Mouse (Mus musculus) gastrocnemius, postnatal 4 days (tissue): ENCODE measurements at regions not wholly inside any gene's neighbourhood (a gene's known extent, or its start where the extent isn't known, plus 50 kb on each side); places are given as distances from the start of the nearest gene placed in this dataset. TPM values are rescaled to one million over a fixed set of nuclear protein-coding genes. Genes with fewer than 3 reads are reported as not detected.

Experiments used
- DNase-seq, 2 experiments: peaks; one replicate each; pipeline ENCODE4 v3.0.0; 2021 to 2022; ENCODE audit warnings: low spot score in 2 of 2, mixed read lengths in 2 of 2
- microRNA-seq: library from miRNA; unstranded; fragments of <30 nt; microRNA quantifications from one replicate; pipeline ENCODE4 v1.2.0, GENCODE M21; 2021

- no peak for DNase-seq
These were observed 501.8 kb upstream of the Mms22l start for GRCm38 (mm10) chr4:23994261-23994965.

GRCm38 (mm10) chr4:24006257-24006955 is 489.8 kb upstream of the Mms22l start:
- DNase-seq: no peak

GRCm38 (mm10) chr4:24019178-24020104 is 476.8 kb upstream of the Mms22l start:
- DNase-seq: peak in 1 of 2 experiments; percentile 10

Small RNA genes lying in the stretch of these regions (microRNA-seq; reads per million reads assigned to microRNA genes)
- not detected for gene Gm25978
